Mouse (Mus musculus) heart, adult 8-10 months (tissue): Measurements from ENCODE around the gene Brd3. TPM values are rescaled to one million over a fixed set of nuclear protein-coding genes. Genes with fewer than 3 reads are reported as not detected.

Experiments
- DNase-seq: peaks from one replicate; pipeline ENCODE4 v3.0.0; 2022; ENCODE audit warnings: low spot score
- total RNA-seq, 4 experiments: library from RNA; stranded (reverse); gene quantifications; 2 replicates each; pipeline ENCODE4 v1.2.4; 2022

The Brd3 gene
- total RNA-seq, 4 experiments from 2014 or later: 27.4 to 28.6 (median 28.3) TPM

DNA sequence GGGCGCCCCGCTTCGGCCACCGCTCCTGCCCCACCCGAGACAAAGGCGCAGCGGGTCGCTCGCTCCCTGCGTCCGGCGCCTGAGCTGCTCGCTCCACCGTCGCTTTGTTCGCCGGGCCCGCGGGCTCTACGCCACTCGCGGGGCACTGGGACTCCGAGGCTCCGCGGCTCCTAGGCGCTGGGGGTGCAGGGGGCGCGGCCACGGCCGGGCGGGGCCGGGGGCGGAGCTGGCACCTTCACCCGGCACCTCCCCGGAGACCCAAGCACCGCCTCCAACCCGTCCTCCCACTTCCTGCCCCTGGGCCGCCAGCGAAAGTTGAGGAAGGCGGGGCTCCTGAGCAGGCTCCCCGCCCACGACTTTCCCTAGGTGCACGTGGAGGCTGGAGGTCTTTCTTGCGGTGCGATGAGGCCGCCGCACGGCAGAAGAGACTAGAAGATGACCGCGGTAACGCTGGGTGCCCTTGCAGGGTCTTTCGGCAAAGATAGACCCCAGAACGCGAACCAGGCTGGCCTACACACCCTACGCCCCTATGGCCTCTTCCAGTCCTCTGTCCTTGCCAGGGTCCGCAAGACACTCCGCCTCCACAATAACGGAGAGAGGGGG lies 80.5 kb downstream of the Brd3 start, which contains the start of gene Vav2:
TSS of gene Vav2 (minus strand) at position 179 of the 603 bp plus-strand sequence.
- DNase-seq: peak; percentile 91

DNA sequence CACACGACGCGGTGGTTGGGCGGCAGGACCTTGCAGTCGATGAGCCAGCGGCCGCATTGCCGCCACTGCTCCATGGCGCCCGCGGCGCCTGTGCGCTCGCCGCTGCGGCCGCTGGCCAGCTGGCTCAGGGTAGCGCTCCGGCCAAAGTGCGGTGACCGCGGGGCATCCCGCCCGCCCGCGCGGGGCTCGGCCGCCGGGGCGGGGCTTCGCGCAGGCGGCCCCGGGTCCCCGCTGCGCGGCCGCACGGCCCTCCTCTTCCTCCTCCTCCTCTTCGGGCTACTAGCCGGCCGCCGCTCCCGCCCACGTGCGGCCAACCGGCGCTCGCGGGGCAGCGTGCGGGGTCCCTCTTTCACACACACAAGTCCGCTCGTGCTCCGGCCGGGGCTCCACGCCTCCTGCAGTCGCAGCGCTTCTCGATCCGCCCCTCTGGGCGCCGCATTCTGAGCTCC lies 81.0 kb downstream of the Brd3 start:
- no peak for DNase-seq

DNA sequence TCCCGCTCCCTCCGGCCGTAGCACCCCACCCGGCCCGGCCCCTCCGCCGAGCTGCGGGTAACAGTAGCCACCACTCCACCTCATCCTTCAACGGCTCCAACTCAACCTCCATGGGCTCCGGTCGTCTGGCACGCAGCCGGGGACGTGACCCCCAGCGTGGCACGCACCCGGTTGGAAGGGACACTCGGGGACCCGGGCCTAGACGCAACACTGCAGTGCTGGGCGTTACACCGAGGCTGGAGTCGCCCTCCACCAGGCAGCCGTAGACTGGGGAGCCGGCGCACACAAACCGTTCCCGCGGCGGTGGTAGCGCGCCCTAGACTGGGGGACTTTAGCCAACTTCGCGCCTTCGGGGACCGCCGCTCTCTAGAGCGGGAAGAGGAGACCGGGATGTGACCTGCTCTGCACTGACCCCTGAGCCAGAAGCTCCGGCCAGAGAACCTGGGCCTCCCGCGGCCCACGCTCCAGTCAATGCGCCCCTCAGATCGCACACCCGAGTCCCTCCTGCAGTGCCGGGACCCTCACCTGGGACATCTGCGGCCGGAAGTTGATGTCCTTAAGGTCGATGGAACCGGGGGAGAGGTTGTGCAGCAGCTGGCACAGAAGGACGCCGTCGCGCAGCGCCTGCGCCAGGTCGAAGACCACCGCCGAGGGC lies 81.6 kb downstream of the Brd3 start:
- DNase-seq: no peak

DNA sequence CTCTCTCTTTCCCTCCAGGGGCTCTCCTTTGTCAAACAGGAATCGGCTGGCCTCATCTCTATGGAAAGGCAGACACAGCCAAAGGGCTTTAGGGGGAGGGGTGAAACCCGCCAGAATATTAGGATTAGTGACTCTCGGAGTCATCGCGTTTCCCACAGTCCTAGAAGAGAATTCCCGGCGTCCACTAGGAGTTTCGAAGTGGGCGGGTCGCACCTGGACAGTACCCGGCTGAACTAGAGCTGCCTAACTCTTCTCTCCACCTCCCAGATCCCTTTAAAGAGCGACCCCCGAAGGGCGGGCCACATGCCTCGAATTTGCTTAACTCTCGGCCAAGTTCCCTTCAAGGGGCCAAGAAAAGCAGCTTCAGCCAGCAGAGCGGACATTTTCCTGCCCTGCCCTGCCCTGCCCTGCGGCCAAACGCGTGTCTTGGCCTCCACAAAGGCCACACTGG lies 82.3 kb downstream of the Brd3 start:
- DNase-seq: no peak

DNA sequence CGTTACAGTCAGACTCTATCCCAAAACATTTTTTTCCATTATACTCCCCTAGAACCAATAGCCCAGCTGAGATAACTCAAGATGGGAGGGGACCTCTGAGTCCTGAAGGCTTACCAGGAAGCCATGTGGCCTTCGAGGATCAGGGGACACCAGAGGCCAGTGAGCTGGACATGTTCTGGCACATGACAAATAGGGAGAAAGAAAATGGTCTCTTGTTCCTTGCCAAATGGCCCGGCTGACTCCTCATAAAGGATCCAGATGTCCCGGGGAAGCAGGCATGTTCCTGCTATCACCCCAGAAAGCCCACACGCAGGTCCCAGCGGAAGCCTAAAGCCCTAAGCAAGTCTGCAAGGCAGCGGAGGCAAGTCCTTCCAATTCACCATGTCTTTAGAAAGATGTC lies 83.9 kb downstream of the Brd3 start:
- DNase-seq: peak; percentile 57

DNA sequence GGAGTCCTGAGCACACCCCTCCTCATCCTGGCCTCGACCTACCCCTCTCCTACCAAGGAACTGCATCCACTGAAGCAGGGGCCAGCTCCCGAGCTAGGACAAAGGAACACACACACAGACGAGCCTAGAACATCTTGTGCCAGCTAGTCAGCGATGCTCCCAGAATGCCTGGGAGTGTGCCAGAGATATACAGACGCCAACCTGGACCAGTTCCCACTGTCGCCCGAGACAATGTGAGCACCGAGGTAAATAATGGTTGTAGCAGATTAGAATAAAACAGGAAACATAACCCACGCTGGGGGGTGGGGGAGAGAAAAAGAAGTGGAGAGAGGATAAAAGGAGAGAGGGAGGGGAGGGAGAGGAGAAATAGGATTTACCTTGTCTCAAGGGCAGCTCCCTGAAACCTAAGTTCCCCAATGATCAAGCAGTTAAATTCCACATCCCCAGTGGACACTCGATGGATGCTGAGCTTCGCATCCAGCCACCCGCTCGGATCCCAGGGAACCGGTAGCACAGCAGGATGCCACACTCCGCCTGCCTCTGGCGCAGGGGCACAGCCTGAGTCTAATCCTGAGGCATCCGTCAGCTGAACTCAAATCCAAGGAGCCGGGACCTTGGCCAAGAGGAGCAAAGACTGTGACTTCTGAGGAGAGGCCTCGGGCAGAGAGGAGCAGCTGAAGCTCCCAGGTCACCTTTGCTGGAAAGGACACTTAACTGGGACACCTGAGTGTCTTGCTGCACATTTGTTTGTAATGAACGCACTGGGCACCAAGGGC lies 86.0 kb downstream of the Brd3 start:
- DNase-seq: peak; percentile 57

DNA sequence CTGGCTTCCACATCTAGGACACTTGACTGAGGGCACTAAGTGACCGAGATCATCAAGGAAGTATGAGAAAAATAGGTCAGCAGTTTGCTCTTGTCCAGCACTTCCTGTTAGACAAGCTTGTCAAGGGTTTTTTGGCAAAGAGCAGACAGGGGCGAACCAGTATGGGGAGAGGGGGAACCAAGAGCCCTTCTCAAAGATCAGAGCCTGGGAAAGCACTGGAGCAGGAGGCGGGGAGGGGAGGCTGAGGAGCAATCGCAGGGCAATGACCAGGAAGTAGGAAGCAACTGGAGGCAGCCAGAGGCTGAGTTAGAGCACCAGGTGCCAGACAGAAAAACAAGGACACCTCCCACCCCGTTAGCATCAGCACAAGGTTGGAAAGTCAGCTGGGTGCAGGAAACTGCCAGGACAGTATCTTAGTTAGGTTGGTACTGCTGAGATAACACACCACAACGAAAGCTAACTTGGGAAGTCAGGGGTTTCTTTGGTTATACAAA lies 88.8 kb downstream of the Brd3 start:
- DNase-seq: peak; percentile 40

DNA sequence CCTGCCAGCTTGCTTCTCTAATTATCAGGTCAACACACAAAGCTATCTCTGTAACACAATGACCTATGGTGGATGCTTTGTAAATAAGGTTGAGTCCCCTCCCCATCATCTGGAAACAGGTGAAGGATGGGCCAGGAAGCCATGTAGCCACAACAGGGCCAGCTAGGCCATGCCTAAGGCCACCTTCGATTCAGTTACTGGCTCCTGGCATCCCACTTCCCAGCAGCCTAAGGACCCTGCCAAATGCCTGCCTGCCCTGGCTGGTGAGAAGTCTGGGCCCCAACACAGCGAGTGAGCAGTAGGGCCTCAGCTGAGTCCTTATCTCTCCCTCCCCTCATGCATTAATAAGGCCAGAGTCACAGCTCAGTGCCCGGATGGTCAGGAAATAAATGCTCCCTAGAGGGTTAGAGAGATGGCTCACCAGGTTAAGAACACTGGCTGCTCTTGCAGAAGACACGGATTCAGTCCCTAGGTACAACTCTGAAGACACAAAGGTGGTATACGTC lies 89.8 kb downstream of the Brd3 start:
- DNase-seq: no peak

DNA sequence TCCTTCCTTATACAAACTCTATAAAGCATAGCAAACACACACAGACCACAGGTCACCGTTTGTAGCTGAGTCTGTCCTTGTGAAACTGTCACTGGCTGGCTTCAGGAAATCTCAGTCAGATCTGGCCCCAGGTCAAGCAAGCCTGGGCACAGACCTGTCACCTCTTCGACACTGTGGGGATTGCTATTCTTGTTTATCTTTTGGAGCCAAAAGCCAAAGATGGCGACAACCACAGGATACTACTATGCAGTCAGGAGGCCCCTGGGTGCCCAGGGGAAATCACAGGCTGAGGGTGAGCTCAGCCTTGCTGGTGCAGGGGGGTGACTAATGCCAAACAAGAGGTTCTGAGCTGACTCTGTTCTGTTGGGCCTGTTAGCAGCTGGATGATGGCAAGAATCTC lies 91.0 kb downstream of the Brd3 start:
- peak; percentile 38 for DNase-seq

DNA sequence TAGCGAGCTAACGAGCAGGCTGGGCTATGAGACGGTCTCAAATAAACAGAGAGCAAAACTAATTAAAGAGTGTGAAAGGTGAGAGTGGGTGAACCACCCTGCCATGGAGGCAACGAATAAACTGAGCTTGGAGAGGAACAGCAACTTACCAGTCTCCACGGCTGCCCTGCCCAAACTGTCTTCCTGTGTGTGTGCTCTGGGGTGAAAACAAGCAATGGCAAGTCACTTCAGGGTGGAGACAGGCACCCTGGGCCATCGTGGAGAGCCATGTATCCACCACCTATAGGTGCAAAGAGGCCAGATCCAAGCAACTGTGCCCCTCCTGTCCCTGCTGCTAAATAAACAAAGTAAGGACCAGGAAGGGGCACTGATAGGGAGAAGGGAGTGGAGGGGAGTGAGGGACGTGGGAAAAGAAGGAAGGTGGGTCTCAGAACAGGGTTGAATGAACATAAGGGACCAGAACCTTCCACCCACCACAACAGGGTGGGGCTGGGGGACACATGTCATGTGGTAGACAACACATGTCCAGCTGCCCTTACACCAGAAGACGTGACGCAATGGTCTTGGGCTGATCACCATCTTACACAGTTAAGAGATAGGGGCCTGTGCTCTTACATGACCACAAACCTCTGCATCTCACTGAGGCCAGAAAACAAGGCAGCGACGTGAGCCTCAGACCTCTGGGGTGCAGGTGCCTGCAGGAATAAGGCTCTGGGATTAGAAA lies 92.2 kb downstream of the Brd3 start:
- DNase-seq: no peak

DNA sequence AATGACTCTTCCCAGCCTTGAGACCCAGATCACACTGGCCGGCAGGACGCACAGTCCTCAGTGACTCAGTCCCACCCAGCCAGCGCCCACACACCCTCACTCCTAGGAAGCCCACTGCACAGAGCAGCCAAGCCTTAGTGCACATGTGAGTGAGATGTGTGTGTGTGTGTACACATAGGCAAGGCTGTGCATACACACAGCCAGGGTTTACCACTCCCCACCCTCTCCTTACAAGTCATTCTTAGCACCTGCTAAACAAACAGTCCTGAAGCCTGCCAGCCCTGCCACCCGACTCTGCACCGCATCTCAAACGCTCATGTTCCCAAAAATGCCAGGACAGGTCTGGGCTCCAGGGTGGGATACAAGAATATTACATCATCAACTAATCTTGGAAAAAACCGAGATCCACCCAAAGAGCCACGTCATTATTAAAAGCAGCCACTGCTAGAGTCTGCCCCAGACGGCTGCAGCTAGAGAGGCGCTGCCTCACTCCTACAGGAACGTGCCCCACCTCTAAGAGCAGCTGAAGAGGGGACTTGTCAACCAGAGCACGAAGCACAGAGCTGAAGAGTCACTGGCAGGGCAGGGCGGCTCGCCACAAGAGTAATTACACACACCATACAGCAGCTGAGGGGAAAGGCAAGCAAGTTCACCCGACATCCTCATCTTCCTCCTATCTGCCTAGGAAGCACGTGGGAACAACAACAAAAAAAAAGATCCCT lies 93.4 kb downstream of the Brd3 start:
- DNase-seq: no peak

DNA sequence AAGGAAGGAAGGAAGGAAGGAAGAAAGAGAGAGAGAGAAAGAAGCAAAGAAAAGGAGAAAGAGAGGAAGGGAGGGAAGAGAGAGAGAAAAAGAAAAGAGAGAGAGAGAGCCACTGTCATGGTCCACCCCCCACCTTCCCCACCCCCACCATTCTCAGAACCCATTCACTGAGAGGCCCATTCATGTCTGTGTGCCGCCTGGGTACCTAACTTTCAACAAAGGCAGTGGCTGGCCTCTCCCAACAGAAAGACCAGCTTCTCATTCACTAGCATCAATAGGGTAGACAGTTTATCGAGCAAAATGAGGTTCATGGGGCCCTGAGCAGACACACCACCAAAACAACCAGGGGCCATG lies 93.9 kb downstream of the Brd3 start:
- no peak for DNase-seq

DNA sequence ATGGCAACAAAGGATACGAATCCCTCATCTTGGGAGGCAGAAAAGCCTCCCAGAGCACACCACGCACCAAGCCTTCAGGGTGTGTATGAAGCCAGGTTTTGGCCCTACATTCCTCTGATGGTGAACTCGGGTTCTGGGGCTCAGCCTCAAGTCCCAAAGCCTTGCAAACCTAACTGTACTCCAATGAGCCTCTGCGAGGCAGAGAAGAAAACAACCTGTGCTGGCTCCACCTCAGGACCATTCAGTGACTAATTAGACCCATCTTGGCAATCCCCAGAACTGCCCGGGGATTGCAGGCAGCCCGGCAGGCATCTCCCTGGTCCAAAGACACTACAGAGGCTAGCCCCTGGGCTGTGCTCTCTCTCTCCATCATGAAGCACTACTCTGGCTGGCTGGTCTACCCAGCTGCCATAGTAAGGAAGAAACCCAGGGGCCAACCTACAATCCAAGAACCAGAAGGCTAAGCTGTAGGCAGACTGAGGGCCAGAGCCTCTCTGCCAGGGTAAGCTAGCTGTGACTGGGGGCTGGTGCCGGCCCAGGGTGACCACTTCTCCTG lies 95.1 kb downstream of the Brd3 start:
- DNase-seq: no peak

DNA sequence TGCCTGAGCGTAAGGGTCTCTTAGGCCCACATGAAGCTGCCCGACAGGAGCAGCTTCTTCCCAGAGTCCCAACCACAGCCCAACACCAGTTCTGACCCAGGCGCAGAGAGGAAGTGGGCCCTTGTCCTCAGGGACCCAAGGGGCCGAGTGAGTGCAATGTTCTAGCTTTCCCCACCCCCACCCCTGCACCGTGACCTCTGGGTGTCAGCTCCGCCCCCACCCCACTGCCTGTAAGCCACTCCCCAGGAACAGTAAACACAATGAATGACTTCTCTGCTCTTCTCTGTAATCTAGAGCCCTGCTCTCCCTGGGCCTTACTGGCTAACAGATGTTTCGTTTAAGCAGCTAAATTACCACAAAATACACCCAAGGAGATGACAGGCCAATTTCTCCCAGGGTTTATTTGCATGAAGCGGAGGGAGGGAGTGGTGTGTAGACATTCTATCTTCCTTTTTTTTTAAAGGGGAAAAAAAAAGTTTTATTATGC lies 95.7 kb downstream of the Brd3 start:
- no peak for DNase-seq

DNA sequence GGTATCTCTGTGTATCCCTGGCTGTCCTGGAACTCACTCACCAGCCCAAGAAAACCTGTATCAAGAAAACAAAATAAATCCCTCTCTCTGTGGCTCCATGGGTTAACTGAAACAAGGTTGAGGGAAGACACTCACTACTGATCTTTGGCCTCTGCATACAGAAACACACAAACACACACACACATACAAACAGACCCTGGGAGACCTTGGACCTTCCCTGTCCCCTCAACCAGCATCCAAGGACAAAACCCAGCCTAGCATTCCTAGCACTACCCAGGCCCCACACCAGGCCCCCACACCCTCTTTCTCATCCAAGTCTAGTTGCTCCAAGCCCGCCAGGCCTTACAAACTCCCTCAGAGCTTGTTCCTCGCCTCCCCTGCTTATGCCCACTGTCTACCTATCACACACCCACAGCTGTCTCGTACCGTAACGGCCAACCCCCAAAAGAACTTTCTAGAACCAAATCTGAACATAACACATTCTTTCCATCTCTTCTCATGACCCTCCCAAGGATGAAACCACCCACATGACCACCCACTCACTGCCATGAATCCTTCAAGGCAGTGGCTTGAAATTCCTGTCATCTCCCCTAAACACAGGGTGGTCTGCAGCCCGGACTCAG lies 96.8 kb downstream of the Brd3 start:
- DNase-seq: no peak

DNA sequence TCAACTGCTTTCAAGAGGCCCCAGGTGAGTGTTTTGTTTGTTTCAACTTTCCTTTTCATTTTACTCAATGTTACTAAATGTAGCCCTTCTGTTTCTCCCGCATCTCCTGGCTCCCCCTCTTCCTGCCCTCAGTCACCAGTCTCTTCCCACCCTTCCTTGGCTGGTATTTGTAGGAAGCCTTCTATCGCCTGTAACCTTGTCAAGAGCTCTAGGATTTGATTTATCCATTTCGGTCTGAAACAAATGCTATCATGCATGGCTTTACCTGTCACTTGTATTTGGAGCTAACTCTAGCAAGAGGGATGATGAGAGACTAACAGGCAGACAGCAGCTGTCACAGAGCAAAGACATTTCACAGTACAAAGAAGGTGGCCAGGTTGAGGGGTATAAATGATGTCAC lies 99.3 kb downstream of the Brd3 start:
- no peak for DNase-seq

DNA sequence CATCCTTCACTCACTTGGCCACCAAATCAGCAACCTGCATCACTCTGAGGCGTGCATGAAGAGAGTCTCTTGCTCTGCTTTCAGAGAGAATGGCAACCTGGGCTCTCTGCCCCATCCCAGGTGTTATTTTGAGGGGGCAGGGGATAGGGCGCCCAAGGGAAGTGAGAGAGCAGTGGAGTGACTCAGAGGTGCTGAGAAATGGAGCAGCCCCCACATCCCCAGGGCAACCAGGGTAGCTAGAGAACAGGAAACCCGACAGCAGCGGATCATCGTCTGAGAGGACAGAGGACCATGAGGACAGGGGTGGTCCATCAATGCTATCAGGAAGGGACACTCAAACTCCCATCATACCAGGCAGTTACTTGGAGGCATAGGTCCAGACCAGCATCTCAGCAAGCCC lies 100.5 kb downstream of the Brd3 start:
- DNase-seq: no peak

DNA sequence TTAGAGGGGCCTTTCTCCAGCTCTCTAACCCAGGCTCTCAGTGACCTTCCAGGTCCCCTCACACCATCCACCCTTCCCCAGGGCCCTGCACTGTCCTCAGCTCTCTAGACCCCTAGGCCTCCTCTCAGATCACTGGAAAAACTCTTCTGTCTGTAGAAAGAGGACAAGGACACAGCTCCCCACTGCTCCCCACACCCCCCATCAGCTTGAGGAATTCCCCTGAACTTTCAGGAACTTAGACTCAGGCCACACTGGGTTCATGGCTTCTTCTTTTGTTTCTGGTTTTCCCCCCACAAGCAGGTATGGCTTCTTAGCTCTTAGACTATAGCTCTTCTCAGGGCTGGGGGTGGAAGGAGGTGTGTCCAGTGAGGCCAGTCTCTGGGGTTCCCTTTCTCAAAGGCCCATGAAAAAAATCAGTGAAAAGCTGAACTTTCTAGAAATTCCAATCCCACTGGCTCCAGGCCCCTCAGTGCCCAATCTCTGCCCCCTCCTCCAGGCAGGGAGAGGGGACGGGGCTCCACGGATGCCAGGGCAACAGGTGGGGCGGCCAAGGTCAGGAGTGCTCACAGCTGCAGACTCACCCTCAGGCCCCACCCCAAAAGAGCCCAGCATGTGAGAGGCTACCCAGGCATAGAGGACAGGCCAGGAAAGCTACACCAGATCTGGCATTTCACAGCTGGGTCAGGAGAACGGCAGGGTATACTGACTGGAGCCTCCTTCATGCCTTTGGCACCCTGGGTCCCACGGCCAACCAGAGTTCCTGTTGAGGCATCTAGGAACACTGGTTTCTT lies 102.2 kb downstream of the Brd3 start:
- no peak for DNase-seq

DNA sequence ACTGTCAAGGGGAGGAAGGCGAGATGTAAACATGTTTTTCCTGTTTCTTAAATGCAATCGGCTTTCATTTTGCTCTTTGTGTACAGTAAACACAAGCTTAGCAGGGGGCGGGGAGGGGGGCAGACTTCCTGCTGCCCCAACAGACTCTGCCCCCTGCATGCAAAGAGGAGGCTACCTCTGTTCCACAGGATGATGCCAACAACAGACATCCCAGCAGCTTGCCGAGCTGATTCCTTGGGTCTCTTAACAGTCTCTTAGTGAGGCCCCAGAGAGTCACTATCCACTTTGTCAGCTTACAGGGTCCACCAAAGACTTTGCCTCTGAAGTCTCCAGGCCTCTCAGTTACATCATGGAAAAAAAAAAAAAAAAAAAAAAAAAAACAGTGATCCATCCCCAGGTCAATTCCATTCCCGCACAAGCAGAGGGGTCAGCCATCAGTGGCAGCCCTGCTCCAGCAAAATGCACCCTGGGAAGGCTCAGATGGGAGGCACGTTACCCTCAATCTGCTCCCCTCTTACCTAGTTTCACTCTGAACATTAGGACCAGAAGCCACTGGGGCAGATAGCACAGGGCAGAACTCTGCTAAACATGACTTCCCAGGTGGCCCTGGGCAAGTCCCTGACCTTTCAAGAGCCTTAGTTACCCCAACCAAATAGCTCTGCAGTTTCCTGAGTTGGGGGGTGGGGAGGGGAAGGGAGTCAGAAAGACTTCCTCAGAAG lies 102.9 kb downstream of the Brd3 start:
- no peak for DNase-seq
